Mouse (Mus musculus) heart, embryonic 14.5 days (tissue): ENCODE measurements around the gene Prkd3. TPM values are rescaled to one million over a fixed set of nuclear protein-coding genes. Genes with fewer than 3 reads are reported as not detected.

Experiments used
- ATAC-seq: fragments of 200-750 bp; cut with Nextera tagmentation; 2 replicates; pipeline ENCODE4 v1.8.0; 2017; ENCODE audit warnings: low read depth, moderate TSS enrichment; ENCODE audit not compliant: insufficient number of reproducible peaks, insufficient read depth, low FRiP score
- H3K27ac ChIP-seq, 2 experiments: fragments of 200-500 bp in 1 of 2; fragments of 300-500 bp in 1 of 2; sonication (generic) in 1 of 2; replicated peaks in 1 of 2; 2 replicates each; pipeline ENCODE4 v1.5.1; 2012 to 2014; ENCODE audit warnings: low read depth in 2 of 2, low read length in 2 of 2, control low read depth in 1 of 2, mild to moderate bottlenecking in 1 of 2, mixed read lengths in 1 of 2; ENCODE audit not compliant: control insufficient read depth in 1 of 2, insufficient read depth in 1 of 2
- H3K27me3 ChIP-seq: fragments of 300-500 bp; sonication (generic); 2 replicates; pipeline ENCODE4 v1.6.1; 2014; ENCODE audit warnings: mild to moderate bottlenecking, low read length, control low read depth; ENCODE audit not compliant: control insufficient read depth, insufficient read depth
- H3K36me3 ChIP-seq: fragments of 300-500 bp; sonication (generic); 2 replicates; pipeline ENCODE4 v1.6.1; 2014; ENCODE audit warnings: mild to moderate bottlenecking, control low read depth, low read length, mixed read lengths; ENCODE audit not compliant: control insufficient read depth, insufficient read depth
- H3K4me1 ChIP-seq, 2 experiments: fragments of 200-500 bp in 1 of 2; fragments of 300-500 bp in 1 of 2; sonication (generic) in 1 of 2; 2 replicates each; pipeline ENCODE4 v1.6.1; 2012 to 2014; ENCODE audit warnings: low read length in 2 of 2, control low read depth in 1 of 2, mixed read lengths in 1 of 2; ENCODE audit not compliant: control insufficient read depth in 2 of 2, insufficient read depth in 2 of 2
- H3K4me2 ChIP-seq: fragments of 300-500 bp; sonication (generic); 2 replicates; pipeline ENCODE4 v1.6.1; 2014; ENCODE audit warnings: mild to moderate bottlenecking, low read length
- H3K4me3 ChIP-seq, 2 experiments: fragments of 200-500 bp in 1 of 2; fragments of 300-500 bp in 1 of 2; sonication (generic) in 1 of 2; 2 replicates each; pipeline ENCODE4 v1.5.1; 2012 to 2014; ENCODE audit warnings: low read length in 2 of 2, mild to moderate bottlenecking in 2 of 2, control low read depth in 1 of 2, low read depth in 1 of 2, moderate library complexity in 1 of 2; ENCODE audit not compliant: control insufficient read depth in 1 of 2, insufficient read depth in 1 of 2
- H3K9ac ChIP-seq: fragments of 300-500 bp; sonication (generic); 2 replicates; pipeline ENCODE4 v1.6.1; 2014; ENCODE audit warnings: mild to moderate bottlenecking, low read length
- H3K9me3 ChIP-seq: fragments of 300-500 bp; sonication (generic); 2 replicates; pipeline ENCODE4 v1.6.1; 2016; ENCODE audit warnings: low read length, control low read depth; ENCODE audit not compliant: control insufficient read depth
- WGBS: fragments of 180-500 bp; shearing (Covaris S2); extraction: QIAGEN DNeasy Blood & Tissue Kit; methylation state at CpG from one replicate; pipeline ENCODE4 v1.1.7; 2014; 5-methylcytosine and 5-hydroxymethylcytosine counted together
- polyA plus RNA-seq: library from polyadenylated mRNA; unstranded; fragments of >200 nt; fragmentation: Nextera tagmentation; extraction: Ambion mirVana; gene quantifications from 2 replicates; pipeline ENCODE4 v1.2.1, GENCODE M21; 2014

Prkd3 gene
- polyA plus RNA-seq, 1 experiment from 2014 or later = 28.2 TPM

GRCm38 (mm10) chr17:79013625-79014024, 7.0 kb downstream of the Prkd3 start:
- ATAC-seq = no peak
- no peak overlapping the region for H3K27ac ChIP-seq
- H3K27me3 ChIP-seq = no peaks in the 10 kb centered on the region
- peaks cover 25% of the 10 kb centered on the region for H3K36me3 ChIP-seq
- 64% methylated on average over 2 of the region's 2 CpGs for WGBS
- no peak overlapping the region for H3K4me2 ChIP-seq
- H3K4me3 ChIP-seq = no peak overlapping the region
- H3K9me3 ChIP-seq = no peaks in the 10 kb centered on the region
- peaks cover 10 to 29% of the 10 kb centered on the region in 2 experiments for H3K4me1 ChIP-seq
- no peak overlapping the region for H3K9ac ChIP-seq

DNA sequence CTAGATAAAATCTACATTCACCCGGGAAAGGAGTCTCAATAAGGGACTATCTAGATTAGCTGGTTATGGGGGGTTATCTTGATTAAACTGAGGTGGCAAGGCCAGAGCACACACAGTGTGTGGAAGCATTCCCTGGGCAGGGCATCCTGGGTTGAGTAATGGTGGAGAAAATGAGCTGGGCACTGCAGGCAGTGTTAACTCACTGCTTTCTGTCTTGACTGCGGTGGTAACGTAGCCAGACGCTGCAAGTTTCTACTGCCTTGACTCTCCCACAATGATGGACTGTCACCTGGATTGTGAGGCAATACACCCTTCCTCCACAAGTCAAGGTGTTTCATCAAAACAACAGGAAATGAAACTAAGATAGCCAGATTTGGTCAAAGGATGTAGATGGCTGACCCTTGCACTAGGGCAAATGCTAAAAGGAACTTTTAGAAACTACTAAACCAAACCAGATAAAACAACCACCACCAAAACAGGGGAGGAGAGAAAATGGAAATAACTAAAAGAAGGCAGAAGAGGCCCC, 20.8 kb downstream of the Prkd3 start:
- WGBS = 89% methylated on average over 4 of the region's 4 CpGs
- ATAC-seq = no peak
- Histone ChIP-seq H3K4me1 (peaks cover 0 to 3% of the 10 kb centered on the region in 2 experiments; a peak in 1 of 4 replicates), H3K36me3 (no peaks in the 10 kb centered on the region), H3K4me2 (no peak overlapping the region), H3K27ac (no peak overlapping the region), H3K4me3 (no peak overlapping the region), H3K27me3 (no peaks in the 10 kb centered on the region), H3K9ac (no peak overlapping the region), H3K9me3 (no peaks in the 10 kb centered on the region)

DNA sequence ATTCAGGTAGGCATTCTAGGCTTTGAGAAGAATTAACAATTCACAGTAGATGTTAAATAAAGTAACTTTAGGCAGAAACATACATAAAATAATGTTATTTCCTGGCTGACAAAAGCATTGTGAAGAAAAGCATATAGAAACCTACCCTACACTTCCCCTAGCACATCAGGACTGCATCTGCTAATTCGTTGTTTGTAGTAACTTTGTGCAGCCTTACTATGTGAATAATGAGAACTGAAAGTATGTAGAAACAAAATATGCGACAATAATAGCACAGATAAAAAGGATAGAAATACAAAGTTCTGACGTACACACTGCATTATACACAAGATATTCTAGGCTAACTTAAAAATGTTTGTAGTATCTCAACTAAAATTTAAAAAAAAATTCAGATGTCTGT, 21.4 kb downstream of the Prkd3 start:
- H3K9ac ChIP-seq = no peak overlapping the region
- H3K4me3 ChIP-seq = no peak overlapping the region
- 92% methylated on average over 3 of the region's 3 CpGs for WGBS
- H3K9me3 ChIP-seq = no peaks in the 10 kb centered on the region
- H3K4me1 ChIP-seq = peaks cover 3 to 5% of the 10 kb centered on the region in 2 experiments; a peak in 2 of 4 replicates
- no peaks in the 10 kb centered on the region for H3K36me3 ChIP-seq
- H3K4me2 ChIP-seq = no peak overlapping the region
- no peak for ATAC-seq
- no peak overlapping the region for H3K27ac ChIP-seq
- no peaks in the 10 kb centered on the region for H3K27me3 ChIP-seq

DNA sequence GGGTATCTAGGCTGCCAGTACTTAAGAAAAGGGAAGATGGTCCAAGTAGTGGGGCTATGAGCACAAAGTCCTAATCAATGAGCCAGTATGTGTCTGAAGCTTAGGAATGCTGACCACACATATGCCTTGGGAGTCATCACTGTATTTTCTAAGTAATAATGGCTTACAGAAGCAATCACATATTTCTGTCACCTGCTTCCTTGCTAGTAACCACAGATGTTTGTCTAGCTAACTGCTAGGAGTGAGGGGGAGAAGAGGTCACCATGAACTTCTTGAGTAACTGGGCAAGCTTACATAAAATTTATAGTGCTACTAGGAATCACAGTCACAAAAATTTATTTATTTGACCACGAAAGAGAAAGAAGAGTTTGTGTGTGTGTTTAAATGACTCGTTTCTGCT, 22.5 kb downstream of the Prkd3 start:
- Histone ChIP-seq H3K27ac (no peak overlapping the region), H3K4me1 (peaks cover 3 to 8% of the 10 kb centered on the region in 2 experiments; a peak in 2 of 4 replicates), H3K36me3 (no peaks in the 10 kb centered on the region), H3K4me2 (no peak overlapping the region), H3K4me3 (no peak overlapping the region), H3K9me3 (no peaks in the 10 kb centered on the region), H3K27me3 (no peaks in the 10 kb centered on the region), H3K9ac (no peak overlapping the region)
- ATAC-seq = no peak
- WGBS = 87% methylated on average over 2 of the region's 2 CpGs

DNA sequence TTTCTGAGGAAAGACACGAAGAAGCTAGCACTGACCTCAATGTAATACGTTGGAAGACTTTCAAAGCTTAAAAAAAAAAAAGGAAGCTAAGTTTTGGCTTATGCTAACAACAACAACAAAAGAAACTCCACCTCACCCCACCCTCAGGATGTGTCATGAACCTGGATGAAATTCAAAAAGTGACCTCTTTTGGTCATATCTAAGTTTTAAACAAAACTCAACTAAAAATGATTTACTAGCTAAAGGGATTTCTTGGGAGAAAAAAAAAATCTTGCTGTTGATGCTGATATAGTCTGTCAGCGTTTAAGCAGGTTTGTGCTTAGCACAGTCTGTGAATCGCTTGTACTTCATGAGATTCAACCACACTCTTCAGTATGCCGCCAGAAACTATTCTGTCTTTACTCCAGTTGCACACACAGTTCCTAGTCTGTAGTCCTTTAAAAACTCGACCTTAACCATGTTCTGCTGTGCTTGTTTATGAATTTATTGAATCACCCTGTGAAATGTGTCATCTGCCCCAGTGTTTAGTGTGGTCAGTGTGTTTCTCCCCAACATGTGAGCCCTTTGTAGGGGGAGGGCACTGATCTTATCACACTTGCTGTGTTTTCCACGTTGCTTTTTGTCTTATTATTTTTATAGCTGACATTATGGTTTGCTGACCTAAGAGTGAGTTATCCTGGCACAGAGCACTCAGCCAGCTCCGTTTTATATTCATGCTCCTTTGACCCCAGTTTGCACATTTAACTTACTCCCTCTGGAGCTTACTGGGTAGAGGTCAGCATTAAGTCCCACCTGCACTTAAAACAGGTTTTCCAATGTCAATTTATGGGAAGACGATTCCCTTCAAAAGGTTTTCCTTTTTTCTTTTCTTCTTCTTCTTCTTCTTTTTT, 25.4 kb downstream of the Prkd3 start:
- no peaks in the 10 kb centered on the region for H3K36me3 ChIP-seq
- WGBS = 66% methylated on average over 9 of the region's 9 CpGs
- no peaks in the 10 kb centered on the region for H3K9me3 ChIP-seq

GRCm38 (mm10) chr17:78994382-78994781, 26.2 kb downstream of the Prkd3 start:
- no peak overlapping the region for H3K4me2 ChIP-seq
- H3K27ac ChIP-seq = no peak overlapping the region
- WGBS = 78% methylated on average over 8 of the region's 8 CpGs
- H3K4me3 ChIP-seq = no peak overlapping the region
- H3K27me3 ChIP-seq = no peaks in the 10 kb centered on the region
- no peaks in the 10 kb centered on the region for H3K36me3 ChIP-seq
- ATAC-seq = no peak
- H3K9ac ChIP-seq = no peak overlapping the region
- H3K4me1 ChIP-seq = peaks cover 7 to 16% of the 10 kb centered on the region in 2 experiments; a peak in 3 of 4 replicates
- H3K9me3 ChIP-seq = no peaks in the 10 kb centered on the region

More for the DNA sequence above, 25.4 kb downstream of the Prkd3 start:
- H3K4me1 ChIP-seq = peaks cover 7 to 16% of the 10 kb centered on the region in 2 experiments; a peak in 3 of 4 replicates
- H3K4me3 ChIP-seq = no peak overlapping the region
- H3K9ac ChIP-seq = no peak overlapping the region
- no peak for ATAC-seq
- no peak overlapping the region for H3K4me2 ChIP-seq
- no peaks in the 10 kb centered on the region for H3K27me3 ChIP-seq
- 0 out of 4 replicates have a peak overlapping the region, but pooled peaks of 1 of the 2 experiments have one; percentile 24 for H3K27ac ChIP-seq

- 63% methylated on average over 2 of the region's 2 CpGs for WGBS
Measured at GRCm38 (mm10) chr17:78993670-78994069, 26.9 kb downstream of the Prkd3 start.

More at GRCm38 (mm10) chr17:78993670-78994069, 26.9 kb downstream of the Prkd3 start:
- Histone ChIP-seq H3K4me2 (no peak overlapping the region), H3K36me3 (no peaks in the 10 kb centered on the region), H3K9ac (no peak overlapping the region), H3K4me1 (peaks cover 7 to 16% of the 10 kb centered on the region in 2 experiments; a peak in 3 of 4 replicates), H3K4me3 (no peak overlapping the region), H3K27ac (no peak overlapping the region), H3K9me3 (no peaks in the 10 kb centered on the region), H3K27me3 (no peaks in the 10 kb centered on the region)
- ATAC-seq = no peak
